In the genomic region with DNA sequence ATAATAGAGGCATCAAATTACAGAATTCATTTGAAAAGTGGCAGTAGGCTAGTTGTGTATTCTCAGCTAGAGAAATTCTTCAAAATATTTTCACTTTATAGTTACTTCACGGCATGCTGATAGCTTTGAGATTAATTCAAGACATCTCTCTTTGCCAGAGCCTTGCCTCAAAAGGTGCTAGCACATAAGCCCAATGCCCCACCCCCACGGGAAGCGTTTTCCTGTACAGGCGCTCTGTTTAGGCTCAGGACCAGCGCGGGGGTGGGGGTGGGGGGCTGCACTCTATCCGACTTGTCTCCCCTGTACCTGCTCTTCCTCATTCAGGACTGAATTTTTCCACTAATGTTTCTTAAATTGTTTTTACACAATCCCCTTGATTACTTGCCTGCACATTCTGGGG, we compare ENCODE assay signal across 9 mouse cellular contexts. TPM values are rescaled to one million over a fixed set of nuclear protein-coding genes. Genes with fewer than 3 reads are reported as not detected.
A peak's percentile ranks its signal among the peaks of the same experiment; 100 is the strongest.
DNase-seq lines count a peak whose midpoint lies in the region; ATAC-seq and TF ChIP-seq lines count a peak whose summit lies in the region.
"Had no signal": no experiment of that assay in that cellular context is flagged by ENCODE, and none has a peak within 500 bp of the region (broad histone marks: within the 10 kb centered on the region; RNA-seq: fewer than 3 reads in every experiment).

No protein-coding gene starts in this region.

- peak overlapping the region; percentile 84 for H3K4me2 ChIP-seq in hindbrain, postnatal 0 days (ENCODE audit: low read depth, low read length)
- H3K4me2 ChIP-seq in neural tube, embryonic 15.5 days: peak overlapping the region; percentile 100

- H3K36me3 ChIP-seq in hindbrain, postnatal 0 days (ENCODE audit: insufficient read depth, low read length): no peaks in the 10 kb centered on the region
- no peaks in the 10 kb centered on the region for H3K36me3 ChIP-seq in neural tube, embryonic 15.5 days

- DNase-seq in kidney, adult 18-20 months: peak; percentile 8
- DNase-seq in kidney, adult 9 months: no peak
- peak; percentile 48 for DNase-seq in embryo, embryonic 11 days
- DNase-seq in hindbrain, postnatal 0 days (ENCODE audit: low spot score): no peak
- DNase-seq in gastrocnemius, postnatal 25 days: no peak
- DNase-seq in thymus, postnatal 4 days: no peak

- peak overlapping the region; percentile 61 for H3K4me3 ChIP-seq in hindbrain, postnatal 0 days (ENCODE audit: low read length)
- no peak overlapping the region for H3K4me3 ChIP-seq in neural tube, embryonic 15.5 days (replicated peaks)

- no peaks in the 10 kb centered on the region for H3K9me3 ChIP-seq in hindbrain, postnatal 0 days (ENCODE audit: low read length)
- H3K9me3 ChIP-seq in neural tube, embryonic 15.5 days (replicated peaks): no peaks in the 10 kb centered on the region

- no peak for TF ChIP-seq CTCF in hindbrain, postnatal 0 days (IDR thresholded peaks at IDR 0.05; ENCODE audit: low read depth)

- WGBS in hindbrain, postnatal 0 days: under 1% methylated on average over 7 of the region's 7 CpGs
- 2% methylated on average over 7 of the region's 7 CpGs for WGBS in neural tube, embryonic 15.5 days

- H3K27me3 ChIP-seq in hindbrain, postnatal 0 days (ENCODE audit: insufficient read depth, low read length): 0 out of 2 replicates have a peak, but pooled peaks cover 10% of the 10 kb centered on the region
- peaks cover 32% of the 10 kb centered on the region for H3K27me3 ChIP-seq in neural tube, embryonic 15.5 days (replicated peaks)

- H3K4me1 ChIP-seq in hindbrain, postnatal 0 days (ENCODE audit: insufficient read depth, low read length): peaks cover 11% of the 10 kb centered on the region
- H3K4me1 ChIP-seq in neural tube, embryonic 15.5 days: peaks cover 20% of the 10 kb centered on the region

- no peak overlapping the region for H3K27ac ChIP-seq in hindbrain, postnatal 0 days
- no peak overlapping the region for H3K27ac ChIP-seq in neural tube, embryonic 15.5 days (replicated peaks)
- H3K27ac ChIP-seq: liver, embryonic 14.5 days had no signal

- no peak for ATAC-seq in hindbrain, postnatal 0 days
- ATAC-seq in neural tube, embryonic 15.5 days (ENCODE audit: low FRiP score): no peak
- ATAC-seq in inflammation-experienced regulatory T-cells, adult 6 months: no peak

- H3K9ac ChIP-seq in hindbrain, postnatal 0 days (replicated peaks; ENCODE audit: low read length): no peak overlapping the region
- H3K9ac ChIP-seq in neural tube, embryonic 15.5 days (replicated peaks): no peak overlapping the region
- H3K9ac ChIP-seq: liver, embryonic 14.5 days had no signal

RNA-seq across cellular contexts. Expression of gene Sgpp2, which starts 1.3 kb away (rescaled TPM):
- 5.0 TPM in 2 replicates for total RNA-seq in hindbrain, postnatal 0 days (2014; rRNA removed)
- polyA plus RNA-seq in hindbrain, postnatal 0 days (2015; fragmentation: Nextera tagmentation; extraction: Ambion mirVana): 2.8 and 3.3 TPM in 2 replicates
- 1.8 and 4.3 TPM in 2 replicates for polyA plus RNA-seq in neural tube, embryonic 15.5 days (2015; fragmentation: Nextera tagmentation; extraction: Ambion mirVana)
- total RNA-seq in gastrocnemius, postnatal 25 days (2021): not detected
- 1 to 10 TPM; 1.2 to 1.7 (median 1.5) TPM for polyA plus RNA-seq in inflammation-experienced regulatory T-cells, adult 6 months (2017; shearing (Covaris generic))

Comparison
In these comparisons a context has a peak if more than half of its experiments do, and no peak if none do; other contexts are left out.
1. DNase-seq: peak in kidney, adult 18-20 months (single experiment) and embryo, embryonic 11 days (single experiment); none in kidney, adult 9 months (single experiment), hindbrain, postnatal 0 days (single experiment), gastrocnemius, postnatal 25 days (single experiment) and thymus, postnatal 4 days (single experiment).